Mouse (Mus musculus) kidney, postnatal 0 days (tissue): ENCODE data around the gene Cdh24. TPM values are rescaled to one million over a fixed set of nuclear protein-coding genes. Genes with fewer than 3 reads are reported as not detected.

Source experiments
- ATAC-seq: fragments of 200-750 bp; cut with Nextera tagmentation; replicated peaks from 2 replicates; pipeline ENCODE4 v1.8.0; 2017; ENCODE audit warnings: low read depth, moderate number of reproducible peaks, moderate TSS enrichment, moderate library complexity; ENCODE audit not compliant: low FRiP score
- DNase-seq: peaks from one replicate; pipeline ENCODE4 v3.0.0-alpha.2; 2016; ENCODE audit warnings: low spot score
- H3K27ac ChIP-seq: fragments of 300-500 bp; sonication (generic); 2 replicates; pipeline ENCODE4 v1.5.1; 2014; ENCODE audit warnings: mild to moderate bottlenecking
- H3K27me3 ChIP-seq: fragments of 300-500 bp; sonication (generic); 2 replicates; pipeline ENCODE4 v1.6.1; 2014; ENCODE audit warnings: low read length, mixed read lengths; ENCODE audit not compliant: insufficient read depth
- H3K36me3 ChIP-seq: fragments of 300-500 bp; sonication (generic); 2 replicates; pipeline ENCODE4 v1.6.1; 2014; ENCODE audit warnings: low read length, mixed read lengths; ENCODE audit not compliant: insufficient read depth
- H3K4me1 ChIP-seq: fragments of 300-500 bp; sonication (generic); replicated peaks from 2 replicates; pipeline ENCODE4 v1.6.1; 2014; ENCODE audit warnings: antibody characterized with exemption, low read length, mixed read lengths; ENCODE audit not compliant: insufficient read depth
- H3K4me2 ChIP-seq: fragments of 300-500 bp; sonication (generic); 2 replicates; pipeline ENCODE4 v1.6.1; 2014; ENCODE audit warnings: mild to moderate bottlenecking, low read length, moderate library complexity, mixed read lengths
- H3K4me3 ChIP-seq: fragments of 300-500 bp; sonication (generic); replicated peaks from 2 replicates; pipeline ENCODE4 v1.5.1; 2014; ENCODE audit warnings: low read depth, low read length
- H3K9ac ChIP-seq: fragments of 300-500 bp; sonication (generic); 2 replicates; pipeline ENCODE4 v1.6.1; 2014; ENCODE audit warnings: low read depth, low read length
- H3K9me3 ChIP-seq: fragments of 300-500 bp; sonication (generic); replicated peaks from 2 replicates; pipeline ENCODE4 v1.6.1; 2016; ENCODE audit warnings: low read length, inconsistent platforms, mixed read lengths
- CTCF ChIP-seq: IDR thresholded peaks from 2 replicates; pipeline ENCODE4 v1.5.1; 2016; ENCODE audit warnings: antibody characterized with exemption, low read depth, mild to moderate bottlenecking, moderate library complexity
- WGBS: fragments of 180-500 bp; shearing (Covaris S2); extraction: QIAGEN DNeasy Blood & Tissue Kit; methylation state at CpG from one replicate; pipeline ENCODE4 v1.1.7; 2014; 5-methylcytosine and 5-hydroxymethylcytosine counted together
- polyA plus RNA-seq: library from polyadenylated mRNA; unstranded; fragments of >200 nt; fragmentation: Nextera tagmentation; extraction: Ambion mirVana; gene quantifications from 2 replicates; pipeline ENCODE4 v1.2.1, GENCODE M21; 2015

Gene Cdh24
- polyA plus RNA-seq, 1 experiment from 2014 or later: 1.4 TPM

- ATAC-seq (no peak), DNase-seq (peak; percentile 59)
- no peak overlapping the region for H3K4me2 ChIP-seq
- H3K4me3 ChIP-seq: no peak overlapping the region
- TF ChIP-seq CTCF: peak; percentile 83
- no peak overlapping the region for H3K9ac ChIP-seq
- no peak overlapping the region for H3K27ac ChIP-seq
- H3K36me3 ChIP-seq: 0 out of 2 replicates have a peak, but pooled peaks cover 4% of the 10 kb centered on the region
- no peaks in the 10 kb centered on the region; the same call in 1 of the 2 replicates for H3K4me1 ChIP-seq
- H3K27me3 ChIP-seq: no peaks in the 10 kb centered on the region
- 58% methylated on average over 8 of the region's 8 CpGs for WGBS
- H3K9me3 ChIP-seq: no peaks in the 10 kb centered on the region
These were observed 4.2 kb downstream of the Cdh24 start for GRCm38 (mm10) chr14:54636954-54637353.

GRCm38 (mm10) chr14:54634182-54634581, 7.0 kb downstream of the Cdh24 start:
- Histone ChIP-seq H3K4me1 (no peaks in the 10 kb centered on the region), H3K4me3 (no peak overlapping the region), H3K27ac (no peak overlapping the region), H3K27me3 (no peaks in the 10 kb centered on the region), H3K9ac (no peak overlapping the region), H3K9me3 (no peaks in the 10 kb centered on the region), H3K4me2 (no peak overlapping the region), H3K36me3 (0 out of 2 replicates have a peak, but pooled peaks cover 4% of the 10 kb centered on the region)
- 84% methylated on average over 4 of the region's 4 CpGs for WGBS
- DNase-seq (no peak), ATAC-seq (no peak)
- peak; percentile 40; the same call in 1 of the 2 replicates for TF ChIP-seq CTCF

DNA sequence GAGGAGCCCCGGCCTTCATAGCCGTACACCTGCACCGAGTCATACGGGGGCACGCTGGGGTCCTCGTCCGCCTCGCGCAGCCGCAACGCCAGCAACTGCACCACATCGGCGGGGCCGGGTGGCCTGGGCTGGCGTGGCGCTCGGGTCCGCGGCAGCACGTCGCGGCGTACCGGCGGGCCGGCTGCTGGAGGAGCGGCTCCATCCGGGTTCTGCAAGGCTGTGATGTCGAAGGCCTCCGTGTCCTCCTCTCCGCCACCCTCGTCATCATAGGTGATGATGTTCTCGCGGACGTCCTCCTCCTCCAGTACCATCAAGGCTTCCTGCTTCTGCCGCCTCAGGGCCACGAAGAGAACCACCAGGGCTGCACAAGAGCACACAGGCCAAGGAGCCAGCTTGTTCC, 8.9 kb downstream of the Cdh24 start:
- H3K27ac ChIP-seq: no peak overlapping the region
- ATAC-seq (no peak), DNase-seq (no peak)
- H3K27me3 ChIP-seq: no peaks in the 10 kb centered on the region
- no peaks in the 10 kb centered on the region for H3K9me3 ChIP-seq
- H3K4me3 ChIP-seq: no peak overlapping the region
- WGBS: 94% methylated on average over 37 of the region's 37 CpGs
- H3K4me2 ChIP-seq: no peak overlapping the region
- no peaks in the 10 kb centered on the region for H3K4me1 ChIP-seq
- 0 out of 2 replicates have a peak, but pooled peaks cover 4% of the 10 kb centered on the region for H3K36me3 ChIP-seq
- H3K9ac ChIP-seq: no peak overlapping the region
- no peak for TF ChIP-seq CTCF

- H3K36me3 ChIP-seq: 0 out of 2 replicates have a peak, but pooled peaks cover 3% of the 10 kb centered on the region
- H3K4me2 ChIP-seq: no peak overlapping the region
- H3K4me3 ChIP-seq: no peak overlapping the region
- no peaks in the 10 kb centered on the region for H3K4me1 ChIP-seq
- ATAC-seq: no peak
- H3K27me3 ChIP-seq: no peaks in the 10 kb centered on the region
- H3K9ac ChIP-seq: no peak overlapping the region
- no peak for TF ChIP-seq CTCF
- H3K9me3 ChIP-seq: no peaks in the 10 kb centered on the region
- WGBS: 80% methylated on average over 4 of the region's 4 CpGs
- H3K27ac ChIP-seq: no peak overlapping the region
- no peak for DNase-seq
These were observed 9.9 kb downstream of the Cdh24 start for GRCm38 (mm10) chr14:54631240-54631599.

- DNase-seq: no peak
- H3K9ac ChIP-seq: no peak overlapping the region
- no peak overlapping the region for H3K27ac ChIP-seq
- no peak overlapping the region for H3K4me2 ChIP-seq
- no peak overlapping the region for H3K4me3 ChIP-seq
- 83% methylated on average over 11 of the region's 11 CpGs for WGBS
- no peak for ATAC-seq
- no peak for TF ChIP-seq CTCF
- no peaks in the 10 kb centered on the region for H3K4me1 ChIP-seq
- H3K9me3 ChIP-seq: no peaks in the 10 kb centered on the region
- H3K27me3 ChIP-seq: no peaks in the 10 kb centered on the region
- no peaks in the 10 kb centered on the region for H3K36me3 ChIP-seq
These were observed 10.5 kb downstream of the Cdh24 start for GRCm38 (mm10) chr14:54630583-54631239.

DNA sequence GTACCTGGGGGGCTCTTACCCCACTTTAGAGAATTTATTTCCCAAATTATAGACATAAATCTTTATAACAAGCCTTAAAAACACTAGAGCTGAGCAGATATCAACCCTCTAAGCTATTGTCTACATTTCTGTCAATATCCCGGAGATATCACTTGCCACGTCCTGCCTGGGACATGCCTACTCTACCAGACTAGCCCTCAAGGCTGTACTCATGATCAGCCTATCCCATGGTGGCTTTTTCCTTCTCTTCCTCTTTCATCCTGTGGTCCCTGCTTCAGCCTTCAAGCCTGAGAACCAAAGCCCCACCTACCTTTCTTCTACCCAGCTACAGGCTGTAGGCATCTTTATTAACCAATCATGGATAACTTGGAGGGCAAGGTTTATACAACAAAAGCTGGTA, 11.4 kb downstream of the Cdh24 start:
- no peak overlapping the region for H3K27ac ChIP-seq
- no peaks in the 10 kb centered on the region for H3K9me3 ChIP-seq
- TF ChIP-seq CTCF: no peak
- H3K4me2 ChIP-seq: no peak overlapping the region
- no peak for ATAC-seq
- H3K4me3 ChIP-seq: no peak overlapping the region
- no peak overlapping the region for H3K9ac ChIP-seq
- WGBS: 90% methylated on average over 2 of the region's 2 CpGs
- no peaks in the 10 kb centered on the region for H3K27me3 ChIP-seq
- no peaks in the 10 kb centered on the region for H3K4me1 ChIP-seq
- no peak for DNase-seq
- H3K36me3 ChIP-seq: no peaks in the 10 kb centered on the region

DNA sequence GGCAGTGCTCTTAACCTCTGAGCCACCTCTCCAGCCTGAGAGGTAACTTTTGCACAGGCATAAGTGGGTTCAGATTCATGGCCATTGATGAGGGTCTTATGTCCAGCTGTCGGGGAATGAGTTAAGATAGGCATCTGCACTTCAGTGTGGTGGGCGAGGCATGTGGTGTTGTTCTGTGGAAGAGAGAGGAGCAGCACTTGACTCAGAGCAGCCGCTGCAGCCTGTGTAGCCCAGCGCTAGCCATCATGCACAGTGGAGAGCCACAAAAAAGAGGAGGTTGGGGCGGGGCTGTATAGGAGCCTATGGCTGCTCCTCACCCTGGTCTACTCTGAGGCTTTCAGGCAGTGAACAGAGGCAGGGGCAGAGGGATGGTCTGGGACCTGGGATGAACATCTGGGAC, 13.1 kb downstream of the Cdh24 start:
- no peaks in the 10 kb centered on the region for H3K4me1 ChIP-seq
- H3K9ac ChIP-seq: no peak overlapping the region
- H3K4me2 ChIP-seq: no peak overlapping the region
- H3K27me3 ChIP-seq: no peaks in the 10 kb centered on the region
- H3K27ac ChIP-seq: no peak overlapping the region
- no peak overlapping the region for H3K4me3 ChIP-seq
- TF ChIP-seq CTCF: no peak
- no peaks in the 10 kb centered on the region for H3K36me3 ChIP-seq
- WGBS: 75% methylated on average over 5 of the region's 5 CpGs
- ATAC-seq (no peak), DNase-seq (no peak)
- no peaks in the 10 kb centered on the region for H3K9me3 ChIP-seq
